Mouse (Mus musculus) heart, adult 9 months (tissue): ENCODE measurements around the gene Serpina3f.
"Not testable (repeated sequence)": the region's sequence is repeated elsewhere in the genome, so short reads cannot be mapped to it uniquely, and the experiment has no call there.

ENCODE experiments used
- DNase-seq, 2 experiments: peaks; one replicate each; pipeline ENCODE4 v3.0.0; 2022; ENCODE audit warnings: low spot score in 2 of 2

The Serpina3f gene

GRCm38 (mm10) chr12:104214445-104214753 is at the start of gene Serpina3f:
Serpina3f (plus strand) TSS chr12:104214544.
- DNase-seq: no peak

- peak; percentile 58 to 72 for DNase-seq
Measured at GRCm38 (mm10) chr12:104174747-104175146, 39.6 kb upstream of the Serpina3f start.

- DNase-seq: no peak
Measured at GRCm38 (mm10) chr12:104175636-104176035, 38.7 kb upstream of the Serpina3f start.

DNA sequence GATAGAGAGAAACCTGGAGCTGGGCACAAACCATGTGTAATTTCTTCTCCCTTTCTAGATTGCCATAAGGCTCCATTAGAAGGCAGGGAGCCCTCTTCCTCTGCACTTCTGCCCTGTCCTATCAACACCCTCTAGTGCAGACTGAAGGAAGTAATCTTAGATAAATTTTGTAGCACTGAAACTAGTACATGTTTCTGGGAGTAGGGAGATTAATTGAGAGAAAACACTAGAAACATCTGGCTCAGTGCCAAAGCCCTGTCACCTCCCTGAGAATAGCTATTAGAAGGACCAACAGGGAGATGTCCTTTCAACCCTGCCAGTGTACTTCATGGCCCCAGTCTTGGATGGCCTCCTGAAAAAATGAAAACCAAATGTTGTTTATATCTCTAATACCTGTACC is 35.8 kb upstream of the Serpina3f start:
- DNase-seq: peak; percentile 10 to 19

DNA sequence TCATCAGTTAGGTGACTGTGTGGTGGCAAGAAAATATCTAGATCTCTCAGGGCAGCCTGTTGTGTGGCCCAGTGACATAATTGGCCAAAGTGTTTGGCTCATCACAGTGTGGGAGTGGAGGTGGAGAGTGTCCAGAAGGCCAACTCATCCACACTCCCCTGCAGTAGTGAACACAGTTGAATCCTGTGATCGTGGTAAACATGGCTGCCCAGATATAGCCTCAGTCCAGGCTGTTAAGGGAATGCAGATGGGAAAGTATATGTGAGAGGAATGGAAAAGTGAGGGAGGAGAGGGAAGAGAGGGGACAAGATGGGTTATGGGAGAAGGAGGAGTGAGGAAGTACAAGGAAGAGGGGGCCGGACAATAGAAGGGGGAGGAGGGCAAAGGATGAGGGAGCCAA is 35.4 kb upstream of the Serpina3f start:
- DNase-seq: no peak

DNA sequence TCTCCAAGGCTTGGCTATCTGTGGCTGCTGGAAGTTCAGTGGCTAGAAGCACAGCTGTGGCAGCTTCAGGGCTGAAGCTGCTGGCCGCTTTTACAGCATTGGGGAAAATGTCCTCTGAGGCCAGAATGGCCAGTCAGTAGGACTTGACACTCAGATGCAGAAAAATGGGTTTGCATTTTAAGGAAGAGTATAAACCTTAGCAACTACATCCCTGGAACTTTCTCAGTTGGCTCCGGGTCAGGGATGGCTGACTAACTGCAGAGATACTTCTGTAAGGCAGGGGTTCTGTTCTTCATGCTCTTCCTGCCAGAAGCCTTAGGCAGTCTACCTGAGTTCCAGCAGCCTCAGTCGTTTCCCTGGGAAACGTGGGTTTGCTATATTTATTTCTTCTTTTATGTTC is 29.3 kb upstream of the Serpina3f start:
- DNase-seq: no peak

DNA sequence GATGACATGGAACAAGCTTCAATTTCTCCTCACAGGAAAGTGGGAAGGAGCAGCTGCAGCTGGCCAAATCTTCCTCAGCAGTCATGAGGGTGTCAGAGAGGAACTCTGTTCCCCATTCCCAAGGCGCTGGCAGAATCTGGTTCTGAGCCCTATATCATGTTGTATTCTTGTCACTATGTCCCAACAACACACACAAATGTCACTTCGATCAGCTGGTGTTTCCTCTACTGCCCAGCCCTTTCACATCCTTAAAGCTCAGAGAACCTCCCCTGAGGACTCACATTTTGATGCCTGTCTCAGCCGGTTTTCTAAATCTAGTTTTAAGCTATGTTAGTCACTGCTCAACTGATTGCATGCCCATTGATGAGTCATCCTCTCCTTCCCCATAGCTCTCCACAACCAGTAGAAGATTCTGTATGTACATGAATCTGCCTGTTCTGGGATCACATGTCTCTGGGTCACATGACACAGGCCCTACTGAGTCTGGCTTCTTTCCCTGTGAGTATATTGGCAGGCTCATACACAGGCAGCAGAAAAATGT is 28.2 kb upstream of the Serpina3f start:
- DNase-seq: peak; percentile 6

DNA sequence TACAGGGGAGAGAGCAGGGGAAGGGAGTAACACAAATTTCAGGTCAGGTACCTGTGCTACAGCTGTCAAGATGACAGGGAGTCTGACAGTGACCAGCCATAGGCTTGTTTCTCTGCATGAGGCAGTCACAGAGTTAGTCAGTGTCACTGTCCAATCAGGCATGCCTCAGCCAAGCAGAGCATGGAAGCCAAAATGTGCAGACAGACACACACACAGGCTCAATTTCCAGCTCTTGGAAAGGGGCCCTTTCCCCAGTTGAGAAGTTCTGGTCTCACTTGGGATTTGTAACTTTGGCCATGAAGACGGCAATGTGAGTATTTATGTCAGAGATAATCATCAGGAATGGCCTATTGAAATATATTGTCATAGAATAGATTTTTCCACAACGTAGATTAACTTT is 25.1 kb upstream of the Serpina3f start:
- DNase-seq: no peak

- DNase-seq: no peak
Measured at GRCm38 (mm10) chr12:104190852-104191251, 23.5 kb upstream of the Serpina3f start.

DNA sequence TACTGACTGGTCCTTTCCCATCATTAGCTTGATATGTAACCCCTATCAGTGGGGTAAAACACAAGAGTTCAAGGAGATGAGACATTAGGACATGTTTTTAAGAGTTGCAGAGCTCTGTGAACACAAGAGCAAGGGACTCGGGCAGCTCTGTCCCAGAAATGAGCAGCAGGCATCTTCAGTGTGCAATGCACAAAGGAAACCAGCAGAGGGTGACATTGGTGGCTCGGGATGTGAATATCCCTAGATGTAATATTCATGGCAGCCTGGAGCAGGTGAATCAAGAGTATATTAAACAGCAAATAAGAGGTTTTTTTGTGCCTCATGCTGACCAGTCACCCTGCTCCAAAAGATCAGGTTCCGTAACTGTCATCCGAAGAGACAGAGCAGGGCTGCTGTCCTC is 5.2 kb upstream of the Serpina3f start:
- DNase-seq: no peak

DNA sequence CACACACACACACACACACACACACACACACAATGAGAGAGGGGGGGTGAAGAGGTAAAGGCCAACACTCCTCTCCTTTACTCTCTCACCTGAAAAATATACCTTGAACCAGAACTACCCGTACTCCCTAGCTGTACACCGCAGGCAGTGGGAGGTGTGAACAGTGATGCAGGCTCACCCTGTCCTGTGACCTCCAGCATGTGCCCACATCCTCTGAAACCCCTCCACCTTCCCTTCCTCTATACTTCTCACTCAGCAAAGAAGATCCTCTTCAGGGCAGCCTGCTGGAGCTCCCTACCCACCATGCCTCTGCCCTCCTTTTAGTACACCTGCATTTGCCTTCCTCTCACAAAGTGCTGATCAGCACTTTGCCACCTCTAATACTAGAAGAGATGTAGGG is 4.5 kb upstream of the Serpina3f start:
- no peak for DNase-seq

GRCm38 (mm10) chr12:104213689-104214444 is 477 bp upstream of the Serpina3f start:
- no peak for DNase-seq

- no peak for DNase-seq
Measured at GRCm38 (mm10) chr12:104215249-104215648, 905 bp downstream of the Serpina3f start.

DNA sequence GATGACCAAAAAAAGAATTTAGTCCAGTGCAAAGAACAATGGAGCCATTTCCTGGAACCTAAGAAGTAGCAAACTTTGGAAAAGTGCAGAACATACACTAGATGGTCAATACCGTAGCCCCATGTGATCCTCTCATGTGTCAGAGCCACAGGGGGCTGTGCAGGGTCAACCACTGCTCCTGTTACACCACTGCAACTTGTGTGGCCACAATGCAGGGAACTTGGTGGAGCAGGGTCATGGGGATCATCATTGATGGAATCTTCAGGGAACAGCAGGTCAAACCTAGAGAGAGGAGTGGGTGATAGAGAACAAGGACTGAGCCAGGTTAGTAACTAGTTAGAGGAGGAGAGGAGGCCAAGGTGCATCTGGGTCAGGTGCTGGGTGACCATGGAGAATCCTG is 7.3 kb downstream of the Serpina3f start:
- DNase-seq: no peak

- no peak for DNase-seq
Measured at GRCm38 (mm10) chr12:104223690-104224089, 9.3 kb downstream of the Serpina3f start.

DNA sequence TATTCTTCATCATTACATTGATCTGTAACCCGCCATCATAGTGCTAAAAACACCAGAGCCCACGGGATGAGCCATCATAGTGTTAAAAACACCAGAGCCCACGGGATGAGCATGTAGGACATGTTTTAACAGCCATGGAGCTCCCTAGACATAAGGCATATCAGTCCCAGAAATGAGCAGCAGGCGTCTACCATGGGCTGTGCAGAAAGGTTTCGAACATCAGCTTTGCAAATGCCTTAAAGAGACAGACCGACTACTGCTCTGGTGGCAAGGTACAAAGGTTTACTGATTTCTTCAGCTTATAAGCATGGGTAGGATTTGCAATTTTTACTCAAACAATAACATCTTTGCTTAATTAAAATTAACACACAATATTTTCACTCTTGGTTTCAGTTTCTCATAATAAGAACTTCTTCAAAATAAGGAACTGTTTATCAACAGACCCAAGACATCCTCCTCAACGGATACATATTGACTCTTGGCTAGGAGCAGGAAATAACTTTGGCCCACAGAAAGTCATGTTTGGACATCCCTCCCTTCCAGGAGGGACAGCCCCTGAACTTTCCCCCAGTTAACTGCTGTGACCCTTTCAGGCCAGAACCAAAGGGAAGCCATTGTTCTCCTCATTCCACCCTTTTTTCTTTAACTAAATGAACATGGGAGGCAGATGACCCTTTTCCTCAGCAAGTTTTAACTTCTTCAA is 10.4 kb downstream of the Serpina3f start:
- peak; percentile 26 to 48 for DNase-seq

GRCm38 (mm10) chr12:104230762-104231161 is 16.4 kb downstream of the Serpina3f start:
- no peak for DNase-seq

GRCm38 (mm10) chr12:104235915-104236314 is 21.6 kb downstream of the Serpina3f start, which contains the start of gene Serpina3g:
Serpina3g (plus strand) TSS chr12:104236245.
- no peak for DNase-seq

DNA sequence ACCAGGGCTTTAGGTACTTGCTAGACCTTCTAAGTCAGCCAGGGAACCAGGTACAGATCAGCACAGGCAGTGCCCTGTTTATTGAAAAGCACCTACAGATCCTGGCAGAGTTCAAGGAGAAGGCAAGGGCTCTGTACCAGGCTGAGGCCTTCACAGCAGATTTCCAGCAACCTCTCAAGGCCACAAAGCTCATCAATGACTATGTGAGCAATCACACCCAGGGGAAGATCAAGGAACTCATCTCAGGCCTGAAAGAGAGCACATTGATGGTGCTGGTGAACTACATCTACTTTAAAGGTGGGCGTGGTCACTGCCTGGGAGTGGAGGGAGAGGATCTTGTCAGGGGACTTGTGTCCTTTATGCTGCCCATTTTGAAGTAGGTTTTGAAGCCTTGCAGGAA is 23.7 kb downstream of the Serpina3f start:
- DNase-seq: not testable (repeated sequence)

GRCm38 (mm10) chr12:104243307-104243706 is 29.0 kb downstream of the Serpina3f start:
- DNase-seq: peak; percentile 13 to 33

- no peak for DNase-seq
Measured at GRCm38 (mm10) chr12:104245092-104245491, 30.7 kb downstream of the Serpina3f start.

DNA sequence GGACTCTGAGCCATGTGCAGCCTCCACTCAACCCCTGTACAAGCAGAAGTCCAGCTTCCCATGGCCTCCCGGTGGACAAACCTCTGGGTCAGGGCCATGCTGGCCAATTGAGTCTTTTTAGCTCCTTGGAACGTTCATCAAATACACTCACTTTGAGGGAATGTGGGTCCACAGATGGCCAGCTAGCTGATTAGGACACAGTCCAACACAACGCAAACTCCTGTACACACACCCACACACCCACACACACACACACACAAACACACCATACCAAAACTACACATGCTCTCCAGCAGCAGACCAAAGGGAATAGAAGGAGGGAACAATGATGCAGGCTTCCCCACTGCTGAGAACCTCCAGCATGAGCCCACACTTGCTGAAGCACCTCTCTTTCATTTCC is 31.3 kb downstream of the Serpina3f start:
- DNase-seq: peak; percentile 44 to 61

- DNase-seq: peak in 1 of 2 experiments; percentile 42
Measured at GRCm38 (mm10) chr12:104247553-104248002, 33.2 kb downstream of the Serpina3f start.
